Mouse (Mus musculus) liver, adult 2 months (tissue): ENCODE results near the gene Lhx9.

Experiments used
- CTCF ChIP-seq: fragments of 200-500 bp; IDR thresholded peaks from 2 replicates; pipeline ENCODE4 v1.5.1; 2011; ENCODE audit warnings: low read depth, low read length, control low read depth
- POLR2A ChIP-seq: fragments of 200-500 bp; IDR thresholded peaks from 2 replicates; pipeline ENCODE4 v1.6.1; 2011; ENCODE audit warnings: low read length, control low read depth; ENCODE audit not compliant: insufficient read depth; ENCODE audit errors: extremely low read depth

- no peak for TF ChIP-seq CTCF
- no peak for TF ChIP-seq POLR2A
Measured at GRCm38 (mm10) chr1:138831309-138831708, 17.1 kb downstream of the Lhx9 start.
